In the genomic region with DNA sequence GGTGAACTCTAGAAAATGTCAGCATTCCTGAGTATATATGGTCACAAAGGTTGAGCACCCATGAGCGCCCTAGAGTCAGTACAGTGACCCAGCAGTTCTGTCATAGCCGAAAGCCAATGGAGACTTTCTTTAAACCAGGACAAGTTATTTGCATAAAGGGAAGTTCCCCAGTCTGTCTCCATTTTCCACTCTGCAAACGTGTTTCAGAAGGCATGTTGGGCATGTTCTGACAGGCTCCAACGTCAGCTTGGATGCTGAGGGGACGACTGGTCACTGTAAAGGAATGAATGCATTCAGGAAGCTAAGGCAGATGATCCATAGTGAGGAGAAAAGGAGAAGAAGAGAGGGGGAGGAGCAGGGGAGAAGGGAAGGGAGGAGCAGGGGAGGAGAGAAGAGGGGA, we compare ENCODE assay signal across 22 mouse cellular contexts. TPM values are rescaled to one million over a fixed set of nuclear protein-coding genes. Genes with fewer than 3 reads are reported as not detected.
"Had no signal": no experiment of that assay in that cellular context is flagged by ENCODE, and none has a peak within 500 bp of the region (broad histone marks: within the 10 kb centered on the region; RNA-seq: fewer than 3 reads in every experiment).

No protein-coding gene starts in this region.

- DNase-seq: kidney, adult 9 months; kidney, postnatal 14 days; kidney, postnatal 4 days; liver; lung, adult 18-20 months; lung, postnatal 10 days; lung, postnatal 36 days; retina, postnatal 1 day; thymus, adult 2 months; thymus, postnatal 14 days had no signal

RNA-seq across cellular contexts. Expression of a gene that starts 0.7 kb away (rescaled TPM):
- polyA plus RNA-seq: limb, embryonic 10.5 days; limb, embryonic 13.5 days; liver, embryonic 12.5 days; liver, embryonic 15.5 days; lung, embryonic 15.5 days; midbrain, embryonic 10.5 days; midbrain, embryonic 13.5 days; midbrain, embryonic 16.5 days; myocyte; neural tube, embryonic 13.5 days; small intestine, adult 2 months; spleen, adult 2 months had no signal
